Comparison of ENCODE assay signal across 9 mouse cellular contexts in genomic region chr2:38481166-38481778, GRCm38 (mm10). TPM values are rescaled to one million over a fixed set of nuclear protein-coding genes. Genes with fewer than 3 reads are reported as not detected.
DNase-seq lines count a peak whose midpoint lies in the region; ATAC-seq and TF ChIP-seq lines count a peak whose summit lies in the region.
"Had no signal": no experiment of that assay in that cellular context is flagged by ENCODE, and none has a peak within 500 bp of the region (broad histone marks: within the 10 kb centered on the region; RNA-seq: fewer than 3 reads in every experiment).

No protein-coding gene starts in this region.

- no peak for DNase-seq in forebrain, embryonic 10.5 days (ENCODE audit: extremely low spot score, low spot score)
- peak; percentile 37 for DNase-seq in liver
- DNase-seq in liver, adult 2 months (ENCODE audit: extremely low read depth, low read depth, low spot score), result peak; percentile 65
- DNase-seq in skeletal muscle tissue, adult 2 months (ENCODE audit: low read depth, low spot score), result peak; percentile 25
- DNase-seq in cerebellum, postnatal 10 days, result no peak
- no peak for DNase-seq in midbrain, postnatal 0 days (ENCODE audit: low spot score)

- no peak for ATAC-seq in forebrain, embryonic 12.5 days (ENCODE audit: low FRiP score)
- ATAC-seq in liver, embryonic 12.5 days, result no peak
- no peak for ATAC-seq in midbrain, postnatal 0 days (ENCODE audit: low FRiP score)

- no peak overlapping the region for H3K4me3 ChIP-seq in forebrain, embryonic 10.5 days
- no peak overlapping the region for H3K4me3 ChIP-seq in forebrain, embryonic 12.5 days (replicated peaks)
- no peak overlapping the region for H3K4me3 ChIP-seq in liver, embryonic 12.5 days
- no peak overlapping the region for H3K4me3 ChIP-seq in liver, adult 2 months (ENCODE audit: insufficient read depth, low read depth, low read length)
- H3K4me3 ChIP-seq in midbrain, postnatal 0 days (ENCODE audit: low read depth, low read length), result no peak overlapping the region
- H3K4me3 ChIP-seq: hindbrain, embryonic 13.5 days had no signal

- no peak overlapping the region for H3K9ac ChIP-seq in forebrain, embryonic 12.5 days
- no peak overlapping the region for H3K9ac ChIP-seq in liver, embryonic 12.5 days
- H3K9ac ChIP-seq in liver, adult 2 months (ENCODE audit: low read depth, low read length), result no peak overlapping the region
- H3K9ac ChIP-seq in midbrain, postnatal 0 days (replicated peaks; ENCODE audit: low read length, poor library complexity, severe bottlenecking), result no peak overlapping the region
- H3K9ac ChIP-seq: hindbrain, embryonic 13.5 days had no signal

- H3K4me2 ChIP-seq in forebrain, embryonic 12.5 days, result no peak overlapping the region
- no peak overlapping the region for H3K4me2 ChIP-seq in liver, embryonic 12.5 days
- no peak overlapping the region for H3K4me2 ChIP-seq in midbrain, postnatal 0 days (ENCODE audit: low read depth, low read length, poor library complexity, severe bottlenecking)
- H3K4me2 ChIP-seq: hindbrain, embryonic 13.5 days had no signal

- H3K4me1 ChIP-seq in forebrain, embryonic 10.5 days, result 0 out of 2 replicates have a peak, but pooled peaks cover 1% of the 10 kb centered on the region
- H3K4me1 ChIP-seq in forebrain, embryonic 12.5 days, result no peaks in the 10 kb centered on the region
- peaks cover 13% of the 10 kb centered on the region for H3K4me1 ChIP-seq in liver, embryonic 12.5 days
- peaks cover 15% of the 10 kb centered on the region for H3K4me1 ChIP-seq in liver, adult 2 months (ENCODE audit: control insufficient read depth, insufficient read depth, low read length)
- no peaks in the 10 kb centered on the region for H3K4me1 ChIP-seq in midbrain, postnatal 0 days (ENCODE audit: insufficient read depth, low read length)

- H3K36me3 ChIP-seq in forebrain, embryonic 10.5 days (replicated peaks), result no peaks in the 10 kb centered on the region
- no peaks in the 10 kb centered on the region for H3K36me3 ChIP-seq in forebrain, embryonic 12.5 days (replicated peaks)
- no peaks in the 10 kb centered on the region for H3K36me3 ChIP-seq in liver, embryonic 12.5 days
- H3K36me3 ChIP-seq in liver, adult 2 months (ENCODE audit: control insufficient read depth, insufficient read depth, low read length), result no peaks in the 10 kb centered on the region
- no peaks in the 10 kb centered on the region for H3K36me3 ChIP-seq in midbrain, postnatal 0 days (ENCODE audit: insufficient read depth, low read length)
- H3K36me3 ChIP-seq: hindbrain, embryonic 13.5 days had no signal

- TF ChIP-seq POLR2A in liver, adult 2 months (IDR thresholded peaks at IDR 0.05; ENCODE audit: extremely low read depth, insufficient read depth, low read length), result no peak

- no peak for TF ChIP-seq CTCF in liver, adult 2 months (IDR thresholded peaks at IDR 0.05; ENCODE audit: low read depth, low read length)
- TF ChIP-seq CTCF in midbrain, postnatal 0 days (IDR thresholded peaks at IDR 0.05), result no peak

- WGBS in forebrain, embryonic 10.5 days, result 84% methylated on average over 6 of the region's 6 CpGs
- WGBS in forebrain, embryonic 12.5 days, result 86% methylated on average over 5 of the region's 6 CpGs
- WGBS in liver, embryonic 12.5 days (ENCODE audit: insufficient replicate concordance), result 34% methylated on average over 6 of the region's 6 CpGs
- 58% methylated on average over 6 of the region's 6 CpGs for WGBS in liver, adult 2 months
- WGBS in midbrain, postnatal 0 days, result 77% methylated on average over 5 of the region's 6 CpGs

- no peaks in the 10 kb centered on the region for H3K79me2 ChIP-seq in liver, adult 2 months (ENCODE audit: control insufficient read depth, insufficient read depth, low read length)

- H3K27me3 ChIP-seq in forebrain, embryonic 10.5 days (ENCODE audit: poor library complexity, severe bottlenecking), result no peaks in the 10 kb centered on the region
- H3K27me3 ChIP-seq in forebrain, embryonic 12.5 days, result no peaks in the 10 kb centered on the region
- H3K27me3 ChIP-seq in liver, embryonic 12.5 days (replicated peaks), result no peaks in the 10 kb centered on the region
- H3K27me3 ChIP-seq in liver, adult 2 months (ENCODE audit: control insufficient read depth, insufficient read depth, low read length), result no peaks in the 10 kb centered on the region
- no peaks in the 10 kb centered on the region for H3K27me3 ChIP-seq in midbrain, postnatal 0 days (ENCODE audit: insufficient read depth, low read length)
- H3K27me3 ChIP-seq: hindbrain, embryonic 13.5 days had no signal

- H3K27ac ChIP-seq in forebrain, embryonic 10.5 days, result peak overlapping the region; percentile 45; the same call in 1 of the 2 replicates
- no peak overlapping the region for H3K27ac ChIP-seq in forebrain, embryonic 12.5 days
- no peak overlapping the region for H3K27ac ChIP-seq in liver, embryonic 12.5 days
- no peak overlapping the region; the same call in 1 of the 2 replicates for H3K27ac ChIP-seq in liver, adult 2 months (replicated peaks; ENCODE audit: insufficient read depth, low read depth, low read length)
- no peak overlapping the region for H3K27ac ChIP-seq in midbrain, postnatal 0 days (ENCODE audit: low read depth, low read length)
- H3K27ac ChIP-seq: hindbrain, embryonic 13.5 days had no signal

- no peaks in the 10 kb centered on the region; the same call in 1 of the 2 replicates for H3K9me3 ChIP-seq in forebrain, embryonic 10.5 days
- 0 out of 2 replicates have a peak, but pooled peaks cover 5% of the 10 kb centered on the region for H3K9me3 ChIP-seq in forebrain, embryonic 12.5 days
- no peaks in the 10 kb centered on the region for H3K9me3 ChIP-seq in liver, embryonic 12.5 days (replicated peaks)
- H3K9me3 ChIP-seq in midbrain, postnatal 0 days (ENCODE audit: low read length), result no peaks in the 10 kb centered on the region
- H3K9me3 ChIP-seq: hindbrain, embryonic 13.5 days had no signal

RNA-seq across cellular contexts. Expression of gene Nek6, which starts 30.2 kb away (rescaled TPM):
- 120 and 134 TPM in 2 replicates for polyA plus RNA-seq in forebrain, embryonic 10.5 days (2016; fragmentation: Nextera tagmentation; extraction: Ambion mirVana)
- 125 and 132 TPM in 2 replicates for polyA plus RNA-seq in forebrain, embryonic 12.5 days (2016; fragmentation: Nextera tagmentation; extraction: Ambion mirVana)
- polyA plus RNA-seq in liver, embryonic 12.5 days (2016; fragmentation: Nextera tagmentation; extraction: Ambion mirVana), result 42.7 and 45.7 TPM in 2 replicates
- total RNA-seq in liver, adult 2 months (2014; rRNA removed), result 13.6 and 17.1 TPM in 2 replicates
- 51.0 and 58.8 TPM in 2 replicates for polyA plus RNA-seq in liver, adult 2 months (2012; rRNA removed)
- 21.8 and 22.8 TPM in 2 replicates for total RNA-seq in midbrain, postnatal 0 days (2014; rRNA removed)
- polyA plus RNA-seq in midbrain, postnatal 0 days (2015; fragmentation: Nextera tagmentation; extraction: Ambion mirVana), result 56.0 and 62.8 TPM in 2 replicates

Comparison
In these comparisons a context has a peak if more than half of its experiments do, and no peak if none do; other contexts are left out.
1. DNase-seq: peak in liver (single experiment), liver, adult 2 months (single experiment) and skeletal muscle tissue, adult 2 months (single experiment); none in forebrain, embryonic 10.5 days (single experiment), cerebellum, postnatal 10 days (0 of 2) and midbrain, postnatal 0 days (single experiment).